In genomic region chr6:86128504-86128903, GRCm38 (mm10) we compare ENCODE assay signal across 9 mouse cellular contexts.
DNase-seq lines count a peak whose midpoint lies in the region; ATAC-seq and TF ChIP-seq lines count a peak whose summit lies in the region.
"Had no signal": no experiment of that assay in that cellular context is flagged by ENCODE, and none has a peak within 500 bp of the region (broad histone marks: within the 10 kb centered on the region; RNA-seq: fewer than 3 reads in every experiment).

No protein-coding gene starts in this region.

- TF ChIP-seq CTCF in forebrain, postnatal 0 days (IDR thresholded peaks at IDR 0.05; ENCODE audit: low read depth), result peak; percentile 59
- TF ChIP-seq CTCF in lung, embryonic 14.5 days (IDR thresholded peaks at IDR 0.05; ENCODE audit: low read depth), result peak; percentile 60

- ATAC-seq in forebrain, postnatal 0 days, result no peak
- no peak for ATAC-seq in forebrain, embryonic 12.5 days (ENCODE audit: low FRiP score)
- no peak for ATAC-seq in lung, embryonic 14.5 days (ENCODE audit: insufficient read depth)
- ATAC-seq in intestine, embryonic 16.5 days, result no peak

- 42% methylated on average over 4 of the region's 4 CpGs for WGBS in forebrain, postnatal 0 days
- 47% methylated on average over 4 of the region's 4 CpGs for WGBS in forebrain, embryonic 12.5 days
- 52% methylated on average over 4 of the region's 4 CpGs for WGBS in lung, embryonic 14.5 days
- 59% methylated on average over 4 of the region's 4 CpGs for WGBS in intestine, embryonic 16.5 days

- no peaks in the 10 kb centered on the region for H3K4me1 ChIP-seq in forebrain, postnatal 0 days (ENCODE audit: insufficient read depth)
- peaks cover 5% of the 10 kb centered on the region for H3K4me1 ChIP-seq in forebrain, embryonic 12.5 days
- H3K4me1 ChIP-seq in lung, embryonic 14.5 days (ENCODE audit: insufficient read depth), result no peaks in the 10 kb centered on the region
- no peaks in the 10 kb centered on the region for H3K4me1 ChIP-seq in intestine, embryonic 16.5 days (ENCODE audit: control insufficient read depth, insufficient read depth, low read length)

- H3K27me3 ChIP-seq in forebrain, postnatal 0 days (ENCODE audit: insufficient read depth, low read length), result no peaks in the 10 kb centered on the region
- H3K27me3 ChIP-seq in forebrain, embryonic 12.5 days, result no peaks in the 10 kb centered on the region
- no peaks in the 10 kb centered on the region for H3K27me3 ChIP-seq in lung, embryonic 14.5 days (ENCODE audit: insufficient read depth, low read length)
- H3K27me3 ChIP-seq in intestine, embryonic 16.5 days (replicated peaks; ENCODE audit: control insufficient read depth, insufficient read depth, low read length), result no peaks in the 10 kb centered on the region

- H3K4me3 ChIP-seq in forebrain, postnatal 0 days (ENCODE audit: low read depth, low read length), result no peak overlapping the region
- H3K4me3 ChIP-seq in forebrain, embryonic 12.5 days (replicated peaks), result no peak overlapping the region
- no peak overlapping the region for H3K4me3 ChIP-seq in lung, embryonic 14.5 days (ENCODE audit: low read depth, low read length)
- no peak overlapping the region for H3K4me3 ChIP-seq in intestine, embryonic 16.5 days (ENCODE audit: low read length)
- H3K4me3 ChIP-seq: myocyte had no signal

- no peaks in the 10 kb centered on the region for H3K36me3 ChIP-seq in forebrain, postnatal 0 days (ENCODE audit: insufficient read depth)
- no peaks in the 10 kb centered on the region for H3K36me3 ChIP-seq in forebrain, embryonic 12.5 days (replicated peaks)
- H3K36me3 ChIP-seq in lung, embryonic 14.5 days (ENCODE audit: insufficient read depth), result no peaks in the 10 kb centered on the region
- no peaks in the 10 kb centered on the region for H3K36me3 ChIP-seq in intestine, embryonic 16.5 days (ENCODE audit: control insufficient read depth, insufficient read depth, low read length)

- DNase-seq in forebrain, postnatal 0 days, result no peak
- DNase-seq in spleen, postnatal 4 days (ENCODE audit: low spot score in 2 of 2), result peak; percentile 52 to 73
- DNase-seq in spleen, adult 12 weeks (ENCODE audit: low spot score), result no peak
- peak; percentile 50 for DNase-seq in c-Kit-positive CD71-positive TER-119-negative erythroid progenitor cells, embryonic 14.5 days (ENCODE audit: low read depth)
- peak; percentile 24 for DNase-seq in lung, embryonic 14.5 days
- no peak for DNase-seq in layer of hippocampus, adult 9-10 months (ENCODE audit: low spot score)

- no peaks in the 10 kb centered on the region for H3K9me3 ChIP-seq in forebrain, postnatal 0 days (ENCODE audit: low read length)
- H3K9me3 ChIP-seq in forebrain, embryonic 12.5 days, result no peaks in the 10 kb centered on the region
- H3K9me3 ChIP-seq in lung, embryonic 14.5 days (ENCODE audit: low read depth, low read length), result no peaks in the 10 kb centered on the region
- H3K9me3 ChIP-seq in intestine, embryonic 16.5 days (ENCODE audit: control insufficient read depth, low read length), result no peaks in the 10 kb centered on the region

- H3K4me2 ChIP-seq in forebrain, postnatal 0 days (ENCODE audit: low read depth), result no peak overlapping the region
- no peak overlapping the region for H3K4me2 ChIP-seq in forebrain, embryonic 12.5 days
- H3K4me2 ChIP-seq in lung, embryonic 14.5 days, result no peak overlapping the region
- H3K4me2 ChIP-seq in intestine, embryonic 16.5 days (ENCODE audit: low read depth, low read length), result no peak overlapping the region

- no peak overlapping the region for H3K9ac ChIP-seq in forebrain, postnatal 0 days
- no peak overlapping the region for H3K9ac ChIP-seq in forebrain, embryonic 12.5 days
- no peak overlapping the region for H3K9ac ChIP-seq in lung, embryonic 14.5 days
- H3K9ac ChIP-seq in intestine, embryonic 16.5 days (ENCODE audit: low read depth, low read length), result no peak overlapping the region

- H3K27ac ChIP-seq in forebrain, postnatal 0 days (ENCODE audit: low read depth, low read length), result no peak overlapping the region
- no peak overlapping the region for H3K27ac ChIP-seq in forebrain, embryonic 12.5 days
- H3K27ac ChIP-seq in lung, embryonic 14.5 days (ENCODE audit: low read depth), result no peak overlapping the region
- H3K27ac ChIP-seq in intestine, embryonic 16.5 days (ENCODE audit: low read length), result no peak overlapping the region

Comparison
In these comparisons a context has a peak if more than half of its experiments do, and no peak if none do; other contexts are left out.
1. DNase-seq: peak in spleen, postnatal 4 days (2 of 2), c-Kit-positive CD71-positive TER-119-negative erythroid progenitor cells, embryonic 14.5 days (single experiment) and lung, embryonic 14.5 days (single experiment); none in forebrain, postnatal 0 days (single experiment), spleen, adult 12 weeks (single experiment) and layer of hippocampus, adult 9-10 months (single experiment).